In genomic region chr3:37915673-37916072, GRCm38 (mm10) we compare ENCODE assay signal across 25 mouse cellular contexts.
DNase-seq lines count a peak whose midpoint lies in the region; ATAC-seq and TF ChIP-seq lines count a peak whose summit lies in the region.
"Had no signal": no experiment of that assay in that cellular context is flagged by ENCODE, and none has a peak within 500 bp of the region (broad histone marks: within the 10 kb centered on the region; RNA-seq: fewer than 3 reads in every experiment).

No protein-coding gene starts in this region.

- H3K4me3 ChIP-seq in heart, adult 2 months: no peak overlapping the region
- H3K4me3 ChIP-seq in heart, embryonic 10.5 days: no peak overlapping the region
- H3K4me3 ChIP-seq in kidney, embryonic 16.5 days (ENCODE audit: low read length): no peak overlapping the region
- H3K4me3 ChIP-seq in midbrain, embryonic 11.5 days (ENCODE audit: low read depth, low read length): no peak overlapping the region
- H3K4me3 ChIP-seq in midbrain, embryonic 13.5 days (replicated peaks): no peak overlapping the region
- H3K4me3 ChIP-seq: embryonic facial prominence, embryonic 10.5 days; embryonic facial prominence, embryonic 13.5 days; erythroblast, embryonic 14.5 days; forebrain, embryonic 12.5 days; forebrain, embryonic 15.5 days; hindbrain, embryonic 10.5 days; hindbrain, embryonic 13.5 days had no signal

- no peak for TF ChIP-seq CTCF in heart, adult 2 months (IDR thresholded peaks at IDR 0.05)

- intact Hi-C loops in heart, adult 2 months (cut with DNase I): no loop called here

- H3K4me2 ChIP-seq in kidney, embryonic 16.5 days (replicated peaks; ENCODE audit: low read depth, low read length): no peak overlapping the region
- H3K4me2 ChIP-seq in midbrain, embryonic 11.5 days: no peak overlapping the region
- no peak overlapping the region for H3K4me2 ChIP-seq in midbrain, embryonic 13.5 days (replicated peaks)
- H3K4me2 ChIP-seq: embryonic facial prominence, embryonic 13.5 days; forebrain, embryonic 12.5 days; forebrain, embryonic 15.5 days; heart, embryonic 11.5 days; hindbrain, embryonic 13.5 days had no signal

- H3K27me3 ChIP-seq in heart, adult 2 months (ENCODE audit: control insufficient read depth, insufficient read depth, low read length): no peaks in the 10 kb centered on the region
- H3K27me3 ChIP-seq in heart, embryonic 10.5 days (ENCODE audit: insufficient read depth, poor library complexity, severe bottlenecking): no peaks in the 10 kb centered on the region
- H3K27me3 ChIP-seq in kidney, embryonic 16.5 days (ENCODE audit: insufficient read depth, low read length): no peaks in the 10 kb centered on the region
- no peaks in the 10 kb centered on the region for H3K27me3 ChIP-seq in midbrain, embryonic 11.5 days (ENCODE audit: control insufficient read depth, insufficient read depth, low read length)
- peaks cover 9% of the 10 kb centered on the region for H3K27me3 ChIP-seq in midbrain, embryonic 13.5 days
- H3K27me3 ChIP-seq: embryonic facial prominence, embryonic 13.5 days; forebrain, embryonic 12.5 days; forebrain, embryonic 15.5 days had no signal

- DNase-seq in heart, adult 2 months: no peak
- DNase-seq in heart, embryonic 10.5 days (ENCODE audit: low spot score): no peak
- DNase-seq in kidney, adult 18-20 months: no peak
- DNase-seq in midbrain, embryonic 11.5 days (ENCODE audit: low spot score, missing footprints): peak; percentile 72
- DNase-seq: adrenal gland, adult 2 months; adrenal gland, postnatal 14 days; cerebellum, adult 11-12 months; cerebellum, adult 8-10 months; cerebellum, postnatal 10 days; cerebellum, postnatal 36 days; embryo, embryonic 11 days; gastrocnemius, postnatal 10 days; heart, adult 18-20 months had no signal

- H3K4me1 ChIP-seq in heart, adult 2 months (ENCODE audit: control insufficient read depth, insufficient read depth, low read length): no peaks in the 10 kb centered on the region; the same call in 1 of the 2 replicates
- peaks cover 6% of the 10 kb centered on the region; the same call in 1 of the 2 replicates for H3K4me1 ChIP-seq in heart, embryonic 10.5 days
- H3K4me1 ChIP-seq in kidney, embryonic 16.5 days (ENCODE audit: insufficient read depth, low read length): peaks cover 24% of the 10 kb centered on the region
- no peaks in the 10 kb centered on the region; the same call in 1 of the 2 replicates for H3K4me1 ChIP-seq in midbrain, embryonic 11.5 days (ENCODE audit: control insufficient read depth, insufficient read depth, low read length)
- H3K4me1 ChIP-seq in midbrain, embryonic 13.5 days (replicated peaks): peaks cover 5% of the 10 kb centered on the region
- H3K4me1 ChIP-seq: forebrain, embryonic 15.5 days had no signal

- TF ChIP-seq POLR2A in heart, adult 2 months (IDR thresholded peaks at IDR 0.05; ENCODE audit: insufficient read depth, low read depth, low read length): no peak

- no peaks in the 10 kb centered on the region for H3K36me3 ChIP-seq in heart, adult 2 months (ENCODE audit: control insufficient read depth, insufficient read depth, low read length)
- no peaks in the 10 kb centered on the region for H3K36me3 ChIP-seq in heart, embryonic 10.5 days
- no peaks in the 10 kb centered on the region for H3K36me3 ChIP-seq in kidney, embryonic 16.5 days (ENCODE audit: insufficient read depth, low read length)
- no peaks in the 10 kb centered on the region for H3K36me3 ChIP-seq in midbrain, embryonic 11.5 days (ENCODE audit: control insufficient read depth, insufficient read depth, low read length)
- no peaks in the 10 kb centered on the region for H3K36me3 ChIP-seq in midbrain, embryonic 13.5 days
- H3K36me3 ChIP-seq: embryonic facial prominence, embryonic 10.5 days; embryonic facial prominence, embryonic 13.5 days; forebrain, embryonic 12.5 days; forebrain, embryonic 15.5 days; hindbrain, embryonic 10.5 days; hindbrain, embryonic 13.5 days had no signal

- TF ChIP-seq EP300 in heart, adult 2 months (IDR thresholded peaks at IDR 0.05; ENCODE audit: insufficient read depth, low read depth, low read length): no peak

- ATAC-seq in kidney, embryonic 16.5 days (ENCODE audit: low FRiP score, low TSS enrichment): no peak
- no peak for ATAC-seq in midbrain, embryonic 11.5 days (ENCODE audit: low FRiP score)
- ATAC-seq in midbrain, embryonic 13.5 days: no peak
- ATAC-seq: CD4-positive, CD25-positive, alpha-beta regulatory T cell, adult 4 months; forebrain, embryonic 15.5 days; hindbrain, embryonic 16.5 days had no signal

- peak overlapping the region; percentile 39; the same call in 1 of the 2 replicates for H3K27ac ChIP-seq in heart, adult 2 months
- no peak overlapping the region for H3K27ac ChIP-seq in heart, embryonic 10.5 days
- 0 out of 2 replicates have a peak overlapping the region, but pooled peaks have one; percentile 43 for H3K27ac ChIP-seq in kidney, embryonic 16.5 days (ENCODE audit: low read length)
- H3K27ac ChIP-seq in midbrain, embryonic 11.5 days (ENCODE audit: low read depth, low read length): no peak overlapping the region
- no peak overlapping the region for H3K27ac ChIP-seq in midbrain, embryonic 13.5 days
- H3K27ac ChIP-seq: forebrain, embryonic 12.5 days; forebrain, embryonic 15.5 days; hindbrain, embryonic 13.5 days had no signal

- 93% methylated on average over 2 of the region's 2 CpGs for WGBS in heart, adult 2 months
- WGBS in heart, embryonic 10.5 days: 69% methylated on average over 2 of the region's 2 CpGs
- WGBS in kidney, embryonic 16.5 days: 51% methylated on average over 2 of the region's 2 CpGs
- WGBS in midbrain, embryonic 11.5 days: 59% methylated on average over 2 of the region's 2 CpGs
- WGBS in midbrain, embryonic 13.5 days: 68% methylated on average over 2 of the region's 2 CpGs

- no peaks in the 10 kb centered on the region for H3K9me3 ChIP-seq in heart, embryonic 10.5 days
- H3K9me3 ChIP-seq in kidney, embryonic 16.5 days (ENCODE audit: low read length): no peaks in the 10 kb centered on the region
- no peaks in the 10 kb centered on the region for H3K9me3 ChIP-seq in midbrain, embryonic 11.5 days (ENCODE audit: control insufficient read depth, low read length)
- no peaks in the 10 kb centered on the region for H3K9me3 ChIP-seq in midbrain, embryonic 13.5 days
- H3K9me3 ChIP-seq: embryonic facial prominence, embryonic 10.5 days; embryonic facial prominence, embryonic 13.5 days; forebrain, embryonic 12.5 days; forebrain, embryonic 15.5 days; hindbrain, embryonic 10.5 days; hindbrain, embryonic 13.5 days had no signal

- no peaks in the 10 kb centered on the region for H3K79me2 ChIP-seq in heart, adult 2 months (replicated peaks; ENCODE audit: control insufficient read depth, insufficient read depth, low read length)

- H3K9ac ChIP-seq in heart, adult 2 months (ENCODE audit: low read depth, low read length): no peak overlapping the region
- H3K9ac ChIP-seq in kidney, embryonic 16.5 days (replicated peaks; ENCODE audit: low read length): 0 out of 2 replicates have a peak overlapping the region, but pooled peaks have one; percentile 29
- H3K9ac ChIP-seq in midbrain, embryonic 11.5 days (ENCODE audit: low read length): no peak overlapping the region
- H3K9ac ChIP-seq in midbrain, embryonic 13.5 days (replicated peaks): no peak overlapping the region
- H3K9ac ChIP-seq: embryonic facial prominence, embryonic 13.5 days; forebrain, embryonic 12.5 days; forebrain, embryonic 15.5 days; hindbrain, embryonic 13.5 days had no signal

Comparison
In these comparisons a context has a peak if more than half of its experiments do, and no peak if none do; other contexts are left out.
1. H3K27ac ChIP-seq: peak in heart, adult 2 months (single experiment) and kidney, embryonic 16.5 days (single experiment); none in heart, embryonic 10.5 days (single experiment), midbrain, embryonic 11.5 days (single experiment) and midbrain, embryonic 13.5 days (single experiment).